Mouse (Mus musculus): ENCODE data around the gene Tc2n. TPM values are rescaled to one million over a fixed set of nuclear protein-coding genes. Genes with fewer than 3 reads are reported as not detected.

Gene Tc2n
- not detected for total RNA-seq (2023)

GRCm38 (mm10) chr12:101718054-101718754 is at the start of gene Tc2n:
Tc2n (minus strand) TSS chr12:101718523.

Other genes starting within 250 kb of the Tc2n start
- not detected for gene Fbln5, start 100.5 kb upstream of the Tc2n start, total RNA-seq (2023)
- gene Trip11, start 194.7 kb upstream of the Tc2n start, total RNA-seq (2023): 10 to 100 TPM; 44.0 to 46.7 TPM
- 10 to 100 TPM; 22.6 to 28.7 TPM for gene Atxn3, start 239.7 kb upstream of the Tc2n start, total RNA-seq (2023)